Mouse (Mus musculus) erythroid progenitor cell, adult 5-6 weeks (primary cell): ENCODE data around the gene Stk40. TPM values are rescaled to one million over a fixed set of nuclear protein-coding genes. Genes with fewer than 3 reads are reported as not detected.
"Not testable (repeated sequence)": the region's sequence is repeated elsewhere in the genome, so short reads cannot be mapped to it uniquely, and the experiment has no call there.

Experiments
- ATAC-seq: replicated peaks from 2 replicates; pipeline ENCODE4 v1.8.0; 2016; ENCODE audit warnings: moderate number of reproducible peaks, mild to moderate bottlenecking, moderate TSS enrichment, inconsistent platforms; ENCODE audit not compliant: poor library complexity, low FRiP score, severe bottlenecking
- total RNA-seq, 2 experiments: library from RNA; stranded (forward) in 1 of 2; stranded (reverse) in 1 of 2; fragments of 150-400 nt in 1 of 2; fragments of 186-747, 209-891 nt in 1 of 2; gene quantifications; 2 replicates each; pipeline versions ENCODE4 v1.2.3 to v1.2.4; 2015 to 2017; ENCODE audit warnings: low replicate concordance in 2 of 2

Stk40 gene
- total RNA-seq, 2 experiments from 2014 or later = 2.4 to 10.1 TPM

GRCm38 (mm10) chr4:126150297-126150948, 46.7 kb downstream of the Stk40 start:
- no peak for ATAC-seq

- ATAC-seq = no peak
Observed at GRCm38 (mm10) chr4:126150949-126151320, 47.2 kb downstream of the Stk40 start.

- no peak for ATAC-seq
Observed at GRCm38 (mm10) chr4:126151701-126152440, 48.1 kb downstream of the Stk40 start.

- no peak for ATAC-seq
Observed at GRCm38 (mm10) chr4:126152864-126153263, 49.1 kb downstream of the Stk40 start.

- ATAC-seq = no peak
Observed at GRCm38 (mm10) chr4:126155183-126155582, 51.4 kb downstream of the Stk40 start.

- ATAC-seq = no peak
Observed at GRCm38 (mm10) chr4:126155869-126156268, 52.1 kb downstream of the Stk40 start.

GRCm38 (mm10) chr4:126156617-126157016, 52.9 kb downstream of the Stk40 start:
- 0 out of 2 replicates have a peak, but pooled peaks have one; percentile 54 for ATAC-seq

GRCm38 (mm10) chr4:126157562-126157961, 53.8 kb downstream of the Stk40 start:
- no peak for ATAC-seq

GRCm38 (mm10) chr4:126159455-126159854, 55.7 kb downstream of the Stk40 start:
- ATAC-seq = no peak

- no peak for ATAC-seq
Observed at GRCm38 (mm10) chr4:126160981-126161380, 57.2 kb downstream of the Stk40 start.

- no peak for ATAC-seq
Observed at GRCm38 (mm10) chr4:126161456-126161855, 57.7 kb downstream of the Stk40 start.

GRCm38 (mm10) chr4:126161986-126162385, 58.2 kb downstream of the Stk40 start:
- no peak for ATAC-seq

- ATAC-seq = peak; percentile 73
Observed at GRCm38 (mm10) chr4:126162544-126163066, 58.8 kb downstream of the Stk40 start.

GRCm38 (mm10) chr4:126163067-126163659, 59.4 kb downstream of the Stk40 start, which contains the start of gene Sh3d21:
TSS of gene Sh3d21 (minus strand) at chr4:126163491.
- peak; percentile 28; the same call in 1 of the 2 replicates for ATAC-seq

- no peak for ATAC-seq
Observed at GRCm38 (mm10) chr4:126163685-126164084, 59.9 kb downstream of the Stk40 start.

- not testable (repeated sequence) for ATAC-seq
Observed at GRCm38 (mm10) chr4:126165092-126165491, 61.3 kb downstream of the Stk40 start.

GRCm38 (mm10) chr4:126166084-126166483, 62.3 kb downstream of the Stk40 start:
- no peak for ATAC-seq

GRCm38 (mm10) chr4:126168851-126169250, 65.1 kb downstream of the Stk40 start:
- ATAC-seq = no peak

- ATAC-seq = not testable (repeated sequence)
Observed at GRCm38 (mm10) chr4:126170737-126171136, 67.0 kb downstream of the Stk40 start.

GRCm38 (mm10) chr4:126173800-126174199, 70.0 kb downstream of the Stk40 start:
- ATAC-seq = no peak

GRCm38 (mm10) chr4:126175980-126176379, 72.2 kb downstream of the Stk40 start:
- ATAC-seq = not testable (repeated sequence)
